Mouse (Mus musculus) small intestine, adult 2 months (tissue): ENCODE data around the gene Sesn2.

Source experiments
- CTCF ChIP-seq: fragments of 200-500 bp; IDR thresholded peaks from 2 replicates; pipeline ENCODE4 v1.5.1; 2012; ENCODE audit warnings: low read depth, mild to moderate bottlenecking, control low read depth, inconsistent platforms, low read length, moderate library complexity, mixed read lengths; ENCODE audit not compliant: insufficient replicate concordance, insufficient read length; ENCODE audit errors: extremely low read depth
- POLR2A ChIP-seq: fragments of 200-500 bp; IDR thresholded peaks from 2 replicates; pipeline ENCODE4 v1.6.1; 2012; ENCODE audit warnings: low read depth, mild to moderate bottlenecking, control low read depth, inconsistent platforms, low read length, moderate library complexity

DNA sequence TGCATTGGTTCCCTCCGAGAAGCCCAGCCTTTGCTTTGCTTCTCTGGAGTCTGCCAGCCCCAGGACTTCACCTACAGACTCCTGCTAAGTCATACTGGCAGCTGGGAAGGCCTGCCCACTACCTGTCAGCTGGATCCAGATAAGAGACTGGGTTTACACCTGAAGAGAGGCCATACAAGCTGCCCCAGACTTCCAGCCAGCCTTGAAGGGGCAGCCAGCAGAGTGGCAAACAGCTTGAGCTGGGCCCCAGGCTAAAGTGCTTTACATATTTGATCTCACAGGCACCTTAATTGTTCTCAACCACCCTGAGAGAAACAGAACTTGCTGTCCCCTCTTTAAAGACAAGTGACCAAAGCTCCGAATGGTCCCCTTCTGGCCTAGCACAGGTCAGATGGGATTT is 3.1 kb downstream of the Sesn2 start:
- no peak for TF ChIP-seq CTCF
- TF ChIP-seq POLR2A = no peak
